Mouse (Mus musculus): Measurements from ENCODE around the gene Gm20807. TPM values are rescaled to one million over a fixed set of nuclear protein-coding genes. Genes with fewer than 3 reads are reported as not detected.
"Not testable (repeated sequence)": the region's sequence is repeated elsewhere in the genome, so short reads cannot be mapped to it uniquely, and the experiment has no call there.

Gm20807 gene
- not detected in 2 replicates for polyA plus RNA-seq (2012; rRNA removed)

GRCm38 (mm10) chrY:13042591-13042990 is at the start of gene Gm20807:
Gene Gm20807, plus strand, starts transcription at chrY:13042891.
- not testable (repeated sequence) for H3K36me3 ChIP-seq (ENCODE audit: control insufficient read depth, insufficient read depth, low read length); DNase-seq (ENCODE audit: low read depth in 1 of 2, low spot score in 2 of 2); H3K27ac ChIP-seq (ENCODE audit: insufficient read depth, low read length); H3K4me1 ChIP-seq (ENCODE audit: control insufficient read depth, insufficient read depth, insufficient read length); H3K27me3 ChIP-seq (ENCODE audit: control insufficient read depth, insufficient read depth, low read length); H3K4me3 ChIP-seq (ENCODE audit: extremely low read depth, insufficient read depth, insufficient read length)

Other genes with a start within 250 kb of the Gm20807 start
- not detected in 2 replicates for gene Gm21891, start 90.6 kb downstream of the Gm20807 start, polyA plus RNA-seq (2012; rRNA removed)
- gene Gm21425, start 119.1 kb downstream of the Gm20807 start, polyA plus RNA-seq (2012; rRNA removed) = not detected in 2 replicates
- not detected in 2 replicates for gene Gm21828, start 181.0 kb downstream of the Gm20807 start, polyA plus RNA-seq (2012; rRNA removed)
- not detected in 2 replicates for gene Gm21440, start 209.5 kb downstream of the Gm20807 start, polyA plus RNA-seq (2012; rRNA removed)
- gene Gm21454, start 209.6 kb downstream of the Gm20807 start, polyA plus RNA-seq (2012; rRNA removed) = not detected in 2 replicates